Mouse (Mus musculus) forebrain, embryonic 12.5 days (tissue): ENCODE data around the gene Frmd8. TPM values are rescaled to one million over a fixed set of nuclear protein-coding genes. Genes with fewer than 3 reads are reported as not detected.
"Not testable (repeated sequence)": the region's sequence is repeated elsewhere in the genome, so short reads cannot be mapped to it uniquely, and the experiment has no call there.

Source experiments
- ATAC-seq: fragments of 200-750 bp; cut with Nextera tagmentation; 2 replicates; pipeline ENCODE4 v1.8.0; 2017; ENCODE audit warnings: moderate TSS enrichment; ENCODE audit not compliant: low FRiP score
- H3K27ac ChIP-seq: fragments of 300-500 bp; sonication (generic); 2 replicates; pipeline ENCODE4 v1.5.1; 2016; ENCODE audit warnings: mild to moderate bottlenecking
- H3K27me3 ChIP-seq: fragments of 300-500 bp; sonication (generic); 2 replicates; pipeline ENCODE4 v1.6.1; 2016; ENCODE audit warnings: mild to moderate bottlenecking
- H3K36me3 ChIP-seq: fragments of 300-500 bp; sonication (generic); replicated peaks from 2 replicates; pipeline ENCODE4 v1.6.1; 2016; ENCODE audit warnings: mild to moderate bottlenecking
- H3K4me1 ChIP-seq: fragments of 300-500 bp; sonication (generic); 2 replicates; pipeline ENCODE4 v1.6.1; 2016
- H3K4me2 ChIP-seq: fragments of 300-500 bp; sonication (generic); 2 replicates; pipeline ENCODE4 v1.6.1; 2016; ENCODE audit warnings: mild to moderate bottlenecking, moderate library complexity
- H3K4me3 ChIP-seq: fragments of 300-500 bp; sonication (generic); replicated peaks from 2 replicates; pipeline ENCODE4 v1.5.1; 2016; ENCODE audit warnings: mild to moderate bottlenecking
- H3K9ac ChIP-seq: fragments of 300-500 bp; sonication (generic); 2 replicates; pipeline ENCODE4 v1.6.1; 2016; ENCODE audit warnings: mild to moderate bottlenecking
- H3K9me3 ChIP-seq: fragments of 300-500 bp; sonication (generic); 2 replicates; pipeline ENCODE4 v1.6.1; 2016
- WGBS: fragments of 180-500 bp; shearing (Covaris S2); methylation state at CpG from one replicate; pipeline ENCODE4 v1.1.7; 2016; 5-methylcytosine and 5-hydroxymethylcytosine counted together
- polyA plus RNA-seq: library from polyadenylated mRNA; unstranded; fragments of >200 nt; fragmentation: Nextera tagmentation; extraction: Ambion mirVana; gene quantifications from 2 replicates; pipeline ENCODE4 v1.2.1, GENCODE M21; 2016

The Frmd8 gene
- polyA plus RNA-seq, 1 experiment from 2014 or later, result 25.6 TPM

DNA sequence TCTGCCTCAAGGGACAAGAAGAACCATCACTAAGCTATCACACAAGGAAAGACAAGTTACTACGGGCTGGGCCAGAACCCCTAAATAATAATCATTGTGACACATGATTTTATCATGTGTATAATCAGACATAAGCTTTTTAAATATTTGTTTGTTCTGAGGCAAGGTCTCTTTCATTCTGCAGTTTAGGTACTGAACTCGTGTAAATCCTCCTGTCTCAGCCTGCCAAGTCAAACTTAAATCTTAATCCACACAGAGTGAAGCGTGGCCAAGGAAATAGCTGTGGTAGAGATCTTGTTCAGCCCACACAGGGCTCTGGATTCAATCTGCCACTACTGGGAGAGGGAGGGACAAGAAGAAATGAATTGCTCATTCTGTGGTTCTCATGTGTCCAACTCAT, 32.2 kb upstream of the Frmd8 start:
- H3K4me1 ChIP-seq, result peaks cover 23% of the 10 kb centered on the region
- H3K36me3 ChIP-seq, result peaks cover 56% of the 10 kb centered on the region
- no peaks in the 10 kb centered on the region for H3K9me3 ChIP-seq
- H3K27me3 ChIP-seq, result no peaks in the 10 kb centered on the region
- no peak for ATAC-seq
- 94% methylated on average over 3 of the region's 3 CpGs for WGBS
- H3K9ac ChIP-seq, result no peak overlapping the region
- no peak overlapping the region for H3K4me2 ChIP-seq
- no peak overlapping the region for H3K4me3 ChIP-seq
- H3K27ac ChIP-seq, result no peak overlapping the region

DNA sequence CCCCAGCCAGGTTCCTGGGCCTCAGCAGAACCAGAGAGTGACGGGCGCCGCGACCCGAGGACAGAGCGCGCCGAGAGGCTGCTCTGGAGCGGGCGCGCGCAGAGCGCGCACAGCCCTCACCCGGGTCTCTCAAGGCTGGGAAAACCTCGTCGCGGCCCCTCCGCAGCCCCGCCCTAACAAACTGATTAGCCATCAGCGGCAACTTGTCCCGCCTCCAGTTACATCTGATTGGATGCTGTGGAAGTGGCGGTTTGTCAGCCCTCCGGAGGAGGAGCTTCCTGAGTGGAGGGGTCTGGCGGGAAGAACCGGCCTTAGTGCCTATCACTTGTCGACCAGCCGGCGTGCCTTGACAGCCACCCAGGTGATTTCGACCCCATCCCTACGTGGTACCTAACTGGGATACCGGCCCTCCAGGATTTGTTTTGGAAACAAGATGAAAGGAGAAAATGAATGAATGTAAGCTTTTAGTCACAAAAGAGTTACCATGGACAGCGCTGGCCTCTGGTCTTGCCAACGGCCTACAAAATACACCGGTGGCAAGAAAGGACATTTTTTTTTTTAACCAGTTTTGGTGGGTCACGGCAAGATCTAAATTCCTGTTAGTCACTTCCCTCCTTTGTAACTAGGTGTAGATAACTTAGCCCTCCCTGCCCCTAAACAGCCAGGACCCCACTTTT, 19.1 kb upstream of the Frmd8 start, which contains the start of gene Tigd3:
TSS of gene Tigd3 (minus strand) at position 148 of the 677 bp plus-strand sequence.
- Histone ChIP-seq H3K4me1 (peaks cover 21% of the 10 kb centered on the region), H3K9ac (peak within 1 kb of the TSS; percentile 94), H3K9me3 (no peaks in the 10 kb centered on the region), H3K4me3 (peak within 1 kb of the TSS; percentile 70), H3K4me2 (peak within 1 kb of the TSS; percentile 80), H3K27me3 (no peaks in the 10 kb centered on the region), H3K36me3 (peaks cover 49% of the 10 kb centered on the region), H3K27ac (peak within 1 kb of the TSS; percentile 83)
- ATAC-seq, result peak; percentile 98
- 5% methylated on average over 36 of the region's 36 CpGs for WGBS

DNA sequence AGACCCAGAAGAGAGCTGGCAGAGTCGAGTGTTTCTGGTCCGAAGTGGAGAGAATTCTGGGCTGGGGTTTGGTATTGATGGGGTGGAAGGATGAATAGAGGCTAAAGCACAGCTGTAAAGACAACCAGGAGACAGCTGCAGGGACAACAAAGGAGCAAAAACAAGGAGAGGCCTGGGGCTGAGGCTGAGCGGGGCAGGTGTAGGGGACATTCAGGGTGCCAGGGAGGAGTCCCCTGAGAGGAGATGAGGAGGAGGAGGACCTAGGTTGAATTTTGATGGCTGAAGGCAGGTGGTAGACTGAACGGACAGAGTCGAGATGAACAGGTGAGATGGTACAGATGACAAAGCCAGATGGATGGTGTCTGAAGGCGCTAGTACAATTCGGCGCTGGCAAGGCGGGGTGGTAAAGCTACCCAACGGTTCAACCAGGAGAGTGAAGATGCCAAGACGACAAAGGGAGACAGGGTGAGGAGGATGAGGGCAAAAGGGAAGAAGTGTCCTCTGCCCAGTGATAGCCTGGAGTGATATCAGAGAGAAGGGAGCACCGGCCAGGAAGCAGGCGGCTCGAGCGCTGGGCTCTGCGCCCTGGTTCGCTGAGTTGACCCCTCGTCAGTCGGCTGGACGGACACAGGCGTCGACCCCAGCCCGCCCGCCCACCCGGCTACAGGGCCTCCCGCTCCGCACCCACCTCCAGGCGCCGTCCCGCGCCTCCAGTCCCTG, 18.4 kb upstream of the Frmd8 start:
- H3K4me1 ChIP-seq, result peaks cover 21% of the 10 kb centered on the region
- peak; percentile 57; the same call in 1 of the 2 replicates for ATAC-seq
- H3K4me3 ChIP-seq, result peak overlapping the region; percentile 70
- H3K9ac ChIP-seq, result peak overlapping the region; percentile 94
- H3K27ac ChIP-seq, result peak overlapping the region; percentile 83
- H3K27me3 ChIP-seq, result no peaks in the 10 kb centered on the region
- no peaks in the 10 kb centered on the region for H3K9me3 ChIP-seq
- peaks cover 45% of the 10 kb centered on the region for H3K36me3 ChIP-seq
- H3K4me2 ChIP-seq, result peak overlapping the region; percentile 80
- 11% methylated on average over 20 of the region's 31 CpGs for WGBS

DNA sequence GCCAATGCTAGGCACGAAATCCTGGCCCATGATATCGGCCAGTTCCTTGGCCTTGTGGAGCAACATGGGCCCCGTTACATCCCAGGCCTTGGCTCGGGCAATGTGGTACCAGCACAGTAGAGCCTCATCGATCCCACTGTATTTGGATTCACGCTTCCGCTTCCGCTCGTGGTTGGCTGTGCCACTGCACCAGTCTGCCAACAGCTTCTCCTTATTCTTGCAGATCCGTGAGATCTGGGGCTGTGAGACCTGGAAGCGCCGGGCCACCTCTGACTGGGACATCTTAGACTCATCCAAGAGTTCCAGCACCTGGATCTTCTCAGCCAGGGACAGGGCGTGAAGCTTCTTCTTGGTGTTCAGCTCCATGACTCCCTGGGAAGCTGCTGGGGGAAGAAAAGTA, 17.7 kb upstream of the Frmd8 start:
- H3K4me2 ChIP-seq, result peak overlapping the region; percentile 80
- 91% methylated on average over 13 of the region's 13 CpGs for WGBS
- H3K36me3 ChIP-seq, result peaks cover 40% of the 10 kb centered on the region
- peak overlapping the region; percentile 70 for H3K4me3 ChIP-seq
- no peak overlapping the region for H3K27ac ChIP-seq
- H3K9ac ChIP-seq, result peak overlapping the region; percentile 94; the same call in 1 of the 2 replicates
- ATAC-seq, result no peak
- peaks cover 21% of the 10 kb centered on the region for H3K4me1 ChIP-seq
- no peaks in the 10 kb centered on the region for H3K9me3 ChIP-seq
- H3K27me3 ChIP-seq, result no peaks in the 10 kb centered on the region

DNA sequence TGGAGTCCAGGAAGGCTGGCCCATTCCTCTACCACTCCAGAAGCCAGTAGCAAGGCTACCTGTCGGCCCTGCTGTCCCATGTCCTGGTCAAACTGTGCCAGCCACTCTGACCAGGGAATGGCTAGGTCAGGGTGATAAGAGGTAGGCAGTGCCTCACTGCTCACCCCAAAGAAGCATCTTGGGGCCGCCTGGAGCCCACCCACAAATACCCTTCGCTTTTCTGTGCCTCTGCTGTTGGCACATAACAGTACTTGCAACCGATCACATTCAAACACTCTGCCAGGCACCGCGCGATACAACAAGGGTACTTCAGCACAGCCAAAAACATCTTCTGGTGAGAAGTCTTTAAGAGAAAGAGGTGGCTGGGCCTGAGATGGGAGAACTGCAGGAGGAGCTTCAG, 17.2 kb upstream of the Frmd8 start:
- Histone ChIP-seq H3K27me3 (no peaks in the 10 kb centered on the region), H3K9ac (no peak overlapping the region), H3K36me3 (peaks cover 35% of the 10 kb centered on the region), H3K4me2 (no peak overlapping the region), H3K9me3 (no peaks in the 10 kb centered on the region), H3K4me3 (no peak overlapping the region), H3K4me1 (peaks cover 21% of the 10 kb centered on the region), H3K27ac (no peak overlapping the region)
- 96% methylated on average over 7 of the region's 7 CpGs for WGBS
- no peak for ATAC-seq

DNA sequence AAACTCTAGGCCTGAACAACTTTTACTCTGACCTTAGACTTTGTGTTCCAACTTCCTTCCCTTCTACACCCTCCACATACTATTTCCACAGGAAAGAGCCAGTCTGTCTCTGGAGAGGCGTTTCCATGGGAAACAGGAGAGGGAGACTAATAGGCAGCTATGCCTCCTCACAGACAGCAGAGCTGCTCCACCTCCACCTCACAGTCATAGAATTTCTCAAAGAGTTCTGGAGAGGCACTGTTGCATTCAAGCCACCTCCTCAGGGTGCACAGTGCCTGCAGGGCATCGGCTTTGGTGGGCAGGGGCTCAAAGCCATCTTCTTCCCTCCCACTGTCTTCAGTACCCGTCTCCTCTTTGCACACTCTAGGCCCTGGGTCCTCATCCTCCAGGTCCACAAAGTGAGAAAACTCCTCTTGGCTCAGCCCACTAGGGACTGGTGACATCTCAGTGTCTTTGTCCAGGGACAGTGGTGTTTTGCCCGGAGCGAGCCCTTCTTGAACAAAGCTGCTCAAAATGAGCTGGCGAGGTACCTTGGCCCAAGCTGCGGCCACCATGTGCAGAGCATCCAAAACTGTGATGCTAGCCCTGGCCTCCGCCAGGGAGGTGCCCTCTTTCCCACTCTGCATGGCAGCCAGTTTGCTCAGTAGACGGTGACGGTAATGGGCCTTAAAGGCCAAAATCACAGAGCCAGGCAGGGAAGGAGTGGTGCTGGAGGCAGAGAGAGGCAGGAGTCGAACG, 16.6 kb upstream of the Frmd8 start:
- Histone ChIP-seq H3K4me1 (peaks cover 21% of the 10 kb centered on the region), H3K4me2 (no peak overlapping the region), H3K36me3 (peaks cover 31% of the 10 kb centered on the region), H3K9me3 (no peaks in the 10 kb centered on the region), H3K4me3 (no peak overlapping the region), H3K9ac (no peak overlapping the region), H3K27ac (no peak overlapping the region), H3K27me3 (no peaks in the 10 kb centered on the region)
- 94% methylated on average over 12 of the region's 12 CpGs for WGBS
- ATAC-seq, result no peak

DNA sequence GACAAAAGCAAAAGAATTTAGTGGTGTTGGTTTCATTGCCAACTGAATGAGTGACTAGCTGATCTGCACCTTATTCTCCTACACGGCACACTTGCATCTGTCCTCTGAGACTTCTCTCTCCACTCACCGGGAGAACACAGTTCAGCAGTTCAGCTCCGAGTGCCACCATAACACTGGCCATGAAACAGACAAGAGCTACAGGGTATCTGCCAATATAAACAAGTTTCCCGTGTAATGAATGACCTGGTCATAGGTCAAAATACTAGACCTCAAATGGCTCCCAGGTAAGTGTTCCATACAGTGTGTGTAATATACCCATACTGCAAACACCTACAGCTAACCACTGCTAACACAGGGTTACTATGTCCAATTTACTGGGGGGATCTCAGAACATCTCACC, 14.1 kb upstream of the Frmd8 start:
- Histone ChIP-seq H3K4me2 (no peak overlapping the region), H3K4me3 (no peak overlapping the region), H3K4me1 (peaks cover 19% of the 10 kb centered on the region), H3K36me3 (peaks cover 18% of the 10 kb centered on the region), H3K27ac (no peak overlapping the region), H3K9ac (no peak overlapping the region), H3K27me3 (no peaks in the 10 kb centered on the region), H3K9me3 (no peaks in the 10 kb centered on the region)
- 87% methylated on average over 4 of the region's 4 CpGs for WGBS
- no peak for ATAC-seq

DNA sequence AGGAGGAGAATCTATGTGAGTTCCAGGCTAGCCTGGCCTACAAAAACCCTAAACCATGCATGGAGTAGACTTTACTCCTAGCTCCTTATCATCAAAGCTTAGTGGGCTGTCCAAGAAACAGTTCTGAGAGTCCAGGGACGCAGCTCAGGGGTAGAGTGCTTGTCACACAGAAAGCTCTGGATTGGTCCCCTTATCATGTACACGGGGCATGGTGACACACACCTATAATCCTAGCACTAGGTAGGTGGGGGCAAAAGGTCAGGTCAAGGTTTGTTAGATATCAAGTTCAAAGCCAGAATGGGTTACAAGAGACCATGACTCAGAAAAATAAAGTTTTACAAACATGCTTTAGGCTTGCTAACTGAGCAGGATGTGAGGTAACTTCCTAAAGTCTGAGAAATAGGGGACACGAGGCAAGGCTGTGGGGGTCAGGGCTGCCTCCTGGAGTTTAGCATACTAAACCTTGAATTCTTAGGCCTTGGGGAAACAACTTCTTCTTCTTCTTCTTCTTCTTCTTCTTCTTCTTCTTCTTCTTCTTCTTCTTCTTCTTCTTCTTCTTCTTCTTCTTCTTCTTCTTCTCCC, 12.3 kb upstream of the Frmd8 start:
- no peak overlapping the region for H3K4me2 ChIP-seq
- H3K27ac ChIP-seq, result no peak overlapping the region
- ATAC-seq, result no peak
- peaks cover 14% of the 10 kb centered on the region for H3K36me3 ChIP-seq
- peaks cover 9% of the 10 kb centered on the region; the same call in 1 of the 2 replicates for H3K4me1 ChIP-seq
- H3K27me3 ChIP-seq, result no peaks in the 10 kb centered on the region
- no peaks in the 10 kb centered on the region for H3K9me3 ChIP-seq
- no peak overlapping the region for H3K9ac ChIP-seq
- H3K4me3 ChIP-seq, result no peak overlapping the region
- WGBS, result 87% methylated on average over 3 of the region's 3 CpGs

DNA sequence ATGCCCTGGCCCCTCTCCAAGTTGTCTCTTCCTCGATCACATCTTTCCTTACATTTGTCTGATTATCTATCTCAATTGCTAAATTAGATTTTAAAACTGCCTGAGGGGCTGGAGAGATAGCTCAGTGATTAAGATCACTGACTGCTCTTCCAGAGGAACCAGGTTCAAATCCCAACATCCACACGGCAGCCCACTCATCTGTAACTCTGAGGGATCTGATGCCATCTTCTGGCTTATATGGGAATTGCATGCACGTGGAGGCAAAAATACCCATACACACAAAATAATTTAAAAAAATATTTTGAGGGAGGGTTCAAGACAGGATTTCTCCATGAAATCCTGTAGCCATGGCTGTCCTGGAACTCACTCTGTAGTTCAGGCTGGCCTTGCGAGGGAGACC, 10.8 kb upstream of the Frmd8 start:
- Histone ChIP-seq H3K27me3 (no peaks in the 10 kb centered on the region), H3K9ac (no peak overlapping the region), H3K36me3 (0 out of 2 replicates have a peak, but pooled peaks cover 3% of the 10 kb centered on the region), H3K27ac (no peak overlapping the region), H3K4me3 (no peak overlapping the region), H3K9me3 (no peaks in the 10 kb centered on the region), H3K4me1 (no peaks in the 10 kb centered on the region), H3K4me2 (no peak overlapping the region)
- no peak for ATAC-seq
- WGBS, result 61% methylated on average over 4 of the region's 4 CpGs

DNA sequence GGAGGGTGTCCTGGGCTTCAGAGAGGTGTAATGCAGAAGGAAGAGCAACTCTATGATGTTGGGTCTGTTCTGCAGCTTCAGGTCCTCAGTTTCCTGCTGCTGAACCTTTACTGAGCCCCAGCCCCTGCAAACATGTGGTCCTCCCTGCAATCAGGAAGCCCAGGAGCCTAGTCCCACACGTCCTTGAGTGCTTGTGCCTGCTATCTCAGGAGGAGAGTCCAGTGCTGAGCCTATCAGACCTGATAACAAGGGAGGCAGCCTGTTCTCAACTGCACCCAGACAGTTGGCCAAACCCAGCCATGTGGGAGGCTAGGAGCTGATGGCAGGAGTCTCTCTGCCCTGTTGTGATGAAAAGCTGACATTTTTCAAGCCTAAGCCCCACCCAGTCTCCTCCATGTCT, 8.9 kb upstream of the Frmd8 start:
- H3K4me2 ChIP-seq, result no peak overlapping the region
- H3K4me3 ChIP-seq, result no peak overlapping the region
- H3K27me3 ChIP-seq, result no peaks in the 10 kb centered on the region
- no peak for ATAC-seq
- WGBS, result 42% methylated on average over 1 of the region's 1 CpGs
- no peaks in the 10 kb centered on the region for H3K9me3 ChIP-seq
- H3K27ac ChIP-seq, result no peak overlapping the region
- H3K36me3 ChIP-seq, result no peaks in the 10 kb centered on the region
- H3K4me1 ChIP-seq, result no peaks in the 10 kb centered on the region
- no peak overlapping the region for H3K9ac ChIP-seq

DNA sequence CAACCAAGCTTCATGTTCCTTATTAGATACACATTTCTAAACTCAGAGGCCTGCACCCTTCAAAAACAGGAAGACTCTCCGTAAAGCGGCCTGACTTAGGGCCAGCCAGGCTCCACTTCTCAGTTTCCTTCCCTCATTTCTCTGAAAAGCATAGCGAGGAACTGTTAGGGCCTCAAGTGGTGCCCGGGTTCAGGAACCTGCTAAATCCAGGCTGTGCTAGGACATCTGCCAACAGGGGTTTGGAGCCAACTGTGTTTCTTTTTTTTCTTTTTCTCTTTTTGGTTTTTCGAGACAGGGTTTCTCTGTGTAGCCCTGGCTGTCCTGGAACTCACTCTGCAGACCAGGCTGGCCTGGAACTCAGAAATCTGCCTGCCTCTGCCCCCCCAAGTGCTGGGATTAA, 7.0 kb upstream of the Frmd8 start:
- H3K4me1 ChIP-seq, H3K27me3 ChIP-seq, H3K9me3 ChIP-seq, H3K9ac ChIP-seq, H3K4me2 ChIP-seq, H3K27ac ChIP-seq, ATAC-seq, H3K4me3 ChIP-seq, H3K36me3 ChIP-seq: not testable (repeated sequence)
- 89% methylated on average over 5 of the region's 5 CpGs for WGBS

DNA sequence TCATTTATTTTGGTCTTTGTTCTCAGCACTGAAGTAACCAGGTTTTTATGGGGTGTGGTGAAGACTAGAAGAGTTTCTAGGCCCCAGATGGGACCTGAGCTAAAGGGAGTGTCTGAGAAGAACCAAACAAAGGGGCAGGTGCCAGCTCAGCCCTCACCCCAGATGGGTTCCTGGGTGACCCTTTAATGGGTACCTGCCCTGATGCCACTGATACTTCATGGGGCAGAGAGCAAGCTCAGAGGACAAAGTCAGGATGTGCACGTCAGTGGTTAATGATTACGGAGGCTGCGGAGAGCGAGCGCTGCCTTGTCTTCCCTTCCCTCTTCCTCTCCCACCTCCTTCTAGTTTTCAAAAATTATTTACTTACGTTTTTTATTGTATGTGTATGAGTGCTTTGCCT, 6.1 kb upstream of the Frmd8 start:
- Histone ChIP-seq H3K4me3 (no peak overlapping the region), H3K9ac (no peak overlapping the region), H3K27me3 (no peaks in the 10 kb centered on the region), H3K36me3 (no peaks in the 10 kb centered on the region), H3K27ac (no peak overlapping the region), H3K4me1 (peaks cover 10% of the 10 kb centered on the region), H3K9me3 (no peaks in the 10 kb centered on the region), H3K4me2 (no peak overlapping the region)
- no peak for ATAC-seq
- WGBS, result 90% methylated on average over 6 of the region's 6 CpGs
